Mouse (Mus musculus) embryo, embryonic 11.5 days (tissue): ENCODE results near the gene Rab11b.

Experiments
- DNase-seq: peaks from one replicate; pipeline ENCODE4 v3.0.0-alpha.2; 2012; ENCODE audit warnings: low read depth, low spot score

Rab11b gene

GRCm38 (mm10) chr17:33717982-33718381 lies 42.3 kb downstream of the Rab11b start:
- no peak for DNase-seq

DNA sequence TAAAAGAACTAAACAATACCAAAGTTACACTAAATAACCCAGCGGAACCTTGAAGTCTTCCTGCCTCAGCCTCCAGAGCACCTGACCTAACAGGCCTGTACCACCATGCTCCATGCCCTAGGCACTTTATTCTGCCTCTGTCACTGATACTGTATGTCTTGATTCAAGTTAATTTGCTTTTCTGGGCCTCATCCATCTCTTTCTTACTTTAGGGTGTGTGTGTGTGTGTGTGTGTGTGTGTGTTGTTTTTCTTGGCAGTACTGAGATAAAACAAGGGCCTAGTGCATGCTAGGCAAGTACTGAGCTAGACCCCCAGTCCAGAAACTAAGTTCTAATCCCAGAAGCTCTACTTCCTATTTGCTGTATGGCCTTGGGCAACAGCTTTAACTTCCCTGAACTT lies 43.1 kb downstream of the Rab11b start:
- DNase-seq: no peak

- DNase-seq: no peak
Measured at GRCm38 (mm10) chr17:33714779-33715178, 45.6 kb downstream of the Rab11b start.

GRCm38 (mm10) chr17:33713271-33713670 lies 47.1 kb downstream of the Rab11b start:
- DNase-seq: no peak

DNA sequence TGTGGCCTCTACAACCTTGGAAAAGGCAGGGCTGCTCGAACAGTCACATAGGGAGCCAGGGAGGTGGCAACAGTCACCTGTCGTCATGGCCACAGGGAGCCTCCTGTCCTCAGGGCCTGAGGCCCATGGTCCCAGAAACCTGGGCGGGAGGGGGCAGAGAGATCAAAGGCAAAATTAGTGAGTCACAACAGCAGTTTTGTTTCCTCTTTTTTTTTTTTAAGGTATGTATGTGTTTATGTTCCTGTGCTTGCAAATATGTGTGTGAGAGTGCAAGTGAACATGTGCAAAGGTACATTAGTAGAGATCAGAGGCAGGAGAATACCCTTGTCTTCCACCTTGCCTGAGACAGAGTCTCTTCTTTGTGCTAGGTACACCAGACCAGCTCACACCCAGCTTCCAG lies 50.5 kb downstream of the Rab11b start:
- DNase-seq: no peak

DNA sequence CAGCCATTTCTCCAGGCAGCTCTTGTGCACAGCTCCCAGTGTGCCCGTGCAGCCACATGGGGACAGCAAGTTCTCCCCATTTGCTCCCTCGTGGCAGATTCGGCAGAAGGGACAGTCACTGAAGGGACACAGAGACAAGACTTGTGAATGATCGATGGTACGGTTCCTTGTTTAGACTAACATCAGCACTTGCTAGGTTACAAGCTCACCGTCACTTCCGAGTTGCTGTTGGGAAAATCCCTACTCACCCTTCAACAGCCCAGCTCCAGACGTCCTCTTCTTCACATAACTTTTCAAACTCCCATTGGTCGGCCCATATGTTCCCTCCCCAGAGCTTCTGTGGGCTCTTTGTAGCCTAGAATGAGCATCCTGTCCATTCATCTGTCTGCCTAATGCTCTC lies 57.2 kb downstream of the Rab11b start:
- no peak for DNase-seq

DNA sequence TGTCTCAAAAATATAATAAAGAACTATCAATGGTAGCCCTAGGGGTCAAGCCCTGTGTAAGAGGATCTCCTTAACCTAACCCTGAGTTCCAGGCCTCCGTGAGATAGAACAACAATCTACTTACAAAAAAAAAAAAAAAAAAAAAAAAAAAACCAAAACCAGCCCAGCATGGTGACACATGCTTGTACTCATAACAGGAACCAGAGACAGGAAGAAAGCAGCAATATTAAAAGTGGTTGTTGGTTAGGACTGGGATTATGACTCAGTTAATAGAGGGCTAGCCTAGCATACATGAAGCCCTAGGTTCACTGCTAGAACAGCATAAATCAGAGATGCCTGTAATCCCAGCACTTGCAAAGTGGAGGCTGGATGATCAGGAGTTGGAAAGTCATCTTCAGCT lies 58.2 kb downstream of the Rab11b start:
- no peak for DNase-seq

DNA sequence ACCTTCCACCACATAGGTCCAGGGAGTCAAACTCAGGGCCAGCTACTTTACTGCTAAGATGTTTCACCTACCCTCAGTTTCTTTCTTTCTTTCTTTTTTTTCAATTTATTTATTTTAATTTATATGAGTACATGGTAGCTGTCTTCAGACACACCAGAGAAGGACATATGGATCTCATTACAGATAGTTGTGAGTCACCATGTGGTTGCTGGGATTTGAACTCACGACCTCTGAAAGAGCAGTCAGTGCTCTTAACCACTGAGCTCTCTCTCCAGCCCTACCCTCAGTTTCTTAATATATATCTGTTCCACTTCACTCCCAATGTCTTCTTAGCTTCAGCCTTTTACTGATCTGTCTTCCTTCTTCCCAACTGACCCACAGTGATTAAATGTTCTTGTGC lies 64.9 kb downstream of the Rab11b start:
- no peak for DNase-seq
